Mouse (Mus musculus) limb, embryonic 15.5 days (tissue): ENCODE measurements around the gene Ctbp1. TPM values are rescaled to one million over a fixed set of nuclear protein-coding genes. Genes with fewer than 3 reads are reported as not detected.

Experiments
- ATAC-seq: fragments of 200-750 bp; cut with Nextera tagmentation; 2 replicates; pipeline ENCODE4 v1.8.0; 2017; ENCODE audit warnings: low read depth, moderate TSS enrichment; ENCODE audit not compliant: insufficient number of reproducible peaks, low FRiP score, low TSS enrichment
- H3K27ac ChIP-seq: fragments of 300-500 bp; sonication (generic); 2 replicates; pipeline ENCODE4 v1.5.1; 2015; ENCODE audit warnings: moderate library complexity, mild to moderate bottlenecking, inconsistent platforms
- H3K27me3 ChIP-seq: fragments of 300-500 bp; sonication (generic); 2 replicates; pipeline ENCODE4 v1.6.1; 2015; ENCODE audit warnings: inconsistent platforms
- H3K36me3 ChIP-seq: fragments of 300-500 bp; sonication (generic); 2 replicates; pipeline ENCODE4 v1.6.1; 2015; ENCODE audit warnings: inconsistent platforms
- H3K4me1 ChIP-seq: fragments of 300-500 bp; sonication (generic); 2 replicates; pipeline ENCODE4 v1.6.1; 2015; ENCODE audit warnings: inconsistent platforms
- H3K4me2 ChIP-seq: fragments of 300-500 bp; sonication (generic); 2 replicates; pipeline ENCODE4 v1.6.1; 2015; ENCODE audit warnings: mild to moderate bottlenecking, inconsistent platforms
- H3K4me3 ChIP-seq: fragments of 300-500 bp; sonication (generic); 2 replicates; pipeline ENCODE4 v1.5.1; 2015; ENCODE audit warnings: mild to moderate bottlenecking, inconsistent platforms
- H3K9ac ChIP-seq: fragments of 300-500 bp; sonication (generic); 2 replicates; pipeline ENCODE4 v1.6.1; 2015; ENCODE audit warnings: inconsistent platforms
- H3K9me3 ChIP-seq: fragments of 300-500 bp; sonication (generic); 2 replicates; pipeline ENCODE4 v1.6.1; 2016; ENCODE audit warnings: inconsistent platforms
- WGBS: fragments of 180-500 bp; shearing (Covaris S2); methylation state at CpG from one replicate; pipeline ENCODE4 v1.1.7; 2015; 5-methylcytosine and 5-hydroxymethylcytosine counted together
- polyA plus RNA-seq: library from polyadenylated mRNA; unstranded; fragments of >200 nt; fragmentation: Nextera tagmentation; extraction: Ambion mirVana; gene quantifications from 2 replicates; pipeline ENCODE4 v1.2.1, GENCODE M21; 2015

Gene Ctbp1
- polyA plus RNA-seq, 1 experiment from 2014 or later = 316 TPM

GRCm38 (mm10) chr5:33239111-33239714 is 35.6 kb downstream of the Ctbp1 start:
- ATAC-seq = peak; percentile 86

GRCm38 (mm10) chr5:33238256-33238645 is 36.5 kb downstream of the Ctbp1 start:
- Histone ChIP-seq H3K27me3 (no peaks in the 10 kb centered on the region), H3K27ac (peak overlapping the region; percentile 79; the same call in 1 of the 2 replicates), H3K4me1 (peaks cover 45% of the 10 kb centered on the region), H3K9ac (no peak overlapping the region), H3K9me3 (no peaks in the 10 kb centered on the region), H3K36me3 (0 out of 2 replicates have a peak, but pooled peaks cover 4% of the 10 kb centered on the region), H3K4me2 (no peak overlapping the region), H3K4me3 (no peak overlapping the region)
- ATAC-seq = no peak
- WGBS = 45% methylated on average over 3 of the region's 3 CpGs

More at GRCm38 (mm10) chr5:33239111-33239714, 35.6 kb downstream of the Ctbp1 start:
- Histone ChIP-seq H3K4me3 (no peak overlapping the region), H3K9ac (no peak overlapping the region), H3K9me3 (no peaks in the 10 kb centered on the region), H3K4me2 (no peak overlapping the region), H3K27ac (peak overlapping the region; percentile 79), H3K4me1 (peaks cover 43% of the 10 kb centered on the region), H3K27me3 (no peaks in the 10 kb centered on the region), H3K36me3 (0 out of 2 replicates have a peak, but pooled peaks cover 4% of the 10 kb centered on the region)
- WGBS = 43% methylated on average over 3 of the region's 3 CpGs

GRCm38 (mm10) chr5:33237600-33238255 is 37.1 kb downstream of the Ctbp1 start:
- 0 out of 2 replicates have a peak, but pooled peaks cover 3% of the 10 kb centered on the region for H3K36me3 ChIP-seq
- no peak overlapping the region for H3K4me3 ChIP-seq
- WGBS = 80% methylated on average over 11 of the region's 11 CpGs
- ATAC-seq = no peak
- peaks cover 45% of the 10 kb centered on the region for H3K4me1 ChIP-seq
- peak overlapping the region; percentile 79 for H3K27ac ChIP-seq
- no peaks in the 10 kb centered on the region for H3K27me3 ChIP-seq
- no peaks in the 10 kb centered on the region for H3K9me3 ChIP-seq
- no peak overlapping the region for H3K9ac ChIP-seq
- H3K4me2 ChIP-seq = no peak overlapping the region

GRCm38 (mm10) chr5:33234391-33235031 is 40.3 kb downstream of the Ctbp1 start:
- no peak overlapping the region for H3K27ac ChIP-seq
- H3K9me3 ChIP-seq = no peaks in the 10 kb centered on the region
- H3K27me3 ChIP-seq = no peaks in the 10 kb centered on the region
- H3K9ac ChIP-seq = no peak overlapping the region
- H3K4me2 ChIP-seq = no peak overlapping the region
- 52% methylated on average over 13 of the region's 13 CpGs for WGBS
- peaks cover 44% of the 10 kb centered on the region for H3K4me1 ChIP-seq
- ATAC-seq = no peak
- no peaks in the 10 kb centered on the region for H3K36me3 ChIP-seq
- H3K4me3 ChIP-seq = no peak overlapping the region

GRCm38 (mm10) chr5:33232791-33233190 is 42.0 kb downstream of the Ctbp1 start:
- Histone ChIP-seq H3K9ac (no peak overlapping the region), H3K27ac (no peak overlapping the region), H3K4me3 (no peak overlapping the region), H3K36me3 (no peaks in the 10 kb centered on the region), H3K4me1 (peaks cover 43% of the 10 kb centered on the region), H3K9me3 (no peaks in the 10 kb centered on the region), H3K4me2 (no peak overlapping the region), H3K27me3 (no peaks in the 10 kb centered on the region)
- WGBS = 64% methylated on average over 5 of the region's 5 CpGs
- ATAC-seq = no peak

GRCm38 (mm10) chr5:33230285-33230684 is 44.5 kb downstream of the Ctbp1 start:
- H3K9me3 ChIP-seq = no peaks in the 10 kb centered on the region
- no peaks in the 10 kb centered on the region for H3K36me3 ChIP-seq
- peaks cover 37% of the 10 kb centered on the region for H3K4me1 ChIP-seq
- H3K27ac ChIP-seq = no peak overlapping the region
- 58% methylated on average over 5 of the region's 5 CpGs for WGBS
- no peaks in the 10 kb centered on the region for H3K27me3 ChIP-seq
- no peak overlapping the region for H3K4me2 ChIP-seq
- no peak overlapping the region for H3K4me3 ChIP-seq
- no peak overlapping the region for H3K9ac ChIP-seq
- ATAC-seq = no peak

GRCm38 (mm10) chr5:33228428-33228827 is 46.4 kb downstream of the Ctbp1 start:
- ATAC-seq = peak; percentile 88
- no peak overlapping the region for H3K4me3 ChIP-seq
- H3K27ac ChIP-seq = peak overlapping the region; percentile 81
- H3K9me3 ChIP-seq = no peaks in the 10 kb centered on the region
- no peaks in the 10 kb centered on the region for H3K36me3 ChIP-seq
- H3K27me3 ChIP-seq = no peaks in the 10 kb centered on the region
- peaks cover 40% of the 10 kb centered on the region for H3K4me1 ChIP-seq
- 46% methylated on average over 5 of the region's 5 CpGs for WGBS
- H3K4me2 ChIP-seq = no peak overlapping the region
- H3K9ac ChIP-seq = no peak overlapping the region

- no peaks in the 10 kb centered on the region for H3K27me3 ChIP-seq
- 86% methylated on average over 5 of the region's 5 CpGs for WGBS
- H3K9me3 ChIP-seq = no peaks in the 10 kb centered on the region
- ATAC-seq = no peak
- H3K4me2 ChIP-seq = no peak overlapping the region
- H3K27ac ChIP-seq = no peak overlapping the region
- H3K4me1 ChIP-seq = peaks cover 55% of the 10 kb centered on the region
- H3K36me3 ChIP-seq = no peaks in the 10 kb centered on the region
- H3K9ac ChIP-seq = no peak overlapping the region
- H3K4me3 ChIP-seq = no peak overlapping the region
Observed at GRCm38 (mm10) chr5:33225673-33226072, 49.1 kb downstream of the Ctbp1 start.

GRCm38 (mm10) chr5:33224491-33224890 is 50.3 kb downstream of the Ctbp1 start:
- Histone ChIP-seq H3K27ac (no peak overlapping the region), H3K36me3 (no peaks in the 10 kb centered on the region), H3K27me3 (no peaks in the 10 kb centered on the region), H3K4me3 (no peak overlapping the region), H3K4me2 (no peak overlapping the region), H3K4me1 (peaks cover 57% of the 10 kb centered on the region), H3K9me3 (no peaks in the 10 kb centered on the region), H3K9ac (no peak overlapping the region)
- no peak for ATAC-seq
- 82% methylated on average over 7 of the region's 7 CpGs for WGBS

GRCm38 (mm10) chr5:33222841-33223744 is 51.7 kb downstream of the Ctbp1 start:
- Histone ChIP-seq H3K4me3 (no peak overlapping the region), H3K27ac (peak overlapping the region; percentile 28; the same call in 1 of the 2 replicates), H3K36me3 (no peaks in the 10 kb centered on the region), H3K4me2 (no peak overlapping the region), H3K4me1 (peaks cover 49% of the 10 kb centered on the region), H3K9me3 (no peaks in the 10 kb centered on the region), H3K27me3 (no peaks in the 10 kb centered on the region), H3K9ac (no peak overlapping the region)
- ATAC-seq = no peak
- 42% methylated on average over 9 of the region's 9 CpGs for WGBS

GRCm38 (mm10) chr5:33222389-33222788 is 52.4 kb downstream of the Ctbp1 start:
- Histone ChIP-seq H3K36me3 (no peaks in the 10 kb centered on the region), H3K27me3 (no peaks in the 10 kb centered on the region), H3K4me2 (no peak overlapping the region), H3K9me3 (no peaks in the 10 kb centered on the region), H3K4me3 (no peak overlapping the region), H3K4me1 (peaks cover 53% of the 10 kb centered on the region), H3K27ac (peak overlapping the region; percentile 28), H3K9ac (no peak overlapping the region)
- no peak for ATAC-seq
- WGBS = 26% methylated on average over 6 of the region's 6 CpGs
